Mouse (Mus musculus): ENCODE results near the gene Ccdc124.
A peak's percentile ranks its signal among the peaks of the same experiment; 100 is the strongest.

The Ccdc124 gene

GRCm38 (mm10) chr8:70873364-70873985, at the start of gene Ccdc124:
Ccdc124 (minus strand) TSS chr8:70873935.
- peak; percentile 81 for DNase-seq (ENCODE audit: low read depth, low spot score)

- no peak for DNase-seq (ENCODE audit: low read depth, low spot score)
Measured at GRCm38 (mm10) chr8:70920049-70920922, 46.6 kb upstream of the Ccdc124 start.

- DNase-seq (ENCODE audit: low read depth, low spot score): no peak
Measured at GRCm38 (mm10) chr8:70914704-70915103, 41.0 kb upstream of the Ccdc124 start.

- no peak for DNase-seq (ENCODE audit: low read depth, low spot score)
Measured at GRCm38 (mm10) chr8:70913523-70913922, 39.8 kb upstream of the Ccdc124 start.

GRCm38 (mm10) chr8:70912955-70913354, 39.2 kb upstream of the Ccdc124 start:
- DNase-seq (ENCODE audit: low read depth, low spot score): no peak

- no peak for DNase-seq (ENCODE audit: low read depth, low spot score)
Measured at GRCm38 (mm10) chr8:70911596-70911995, 37.9 kb upstream of the Ccdc124 start.

GRCm38 (mm10) chr8:70907518-70907917, 33.8 kb upstream of the Ccdc124 start:
- DNase-seq (ENCODE audit: low read depth, low spot score): no peak

GRCm38 (mm10) chr8:70905831-70906736, 32.3 kb upstream of the Ccdc124 start, which contains the start of gene Map1s:
Map1s (plus strand) TSS chr8:70905932.
- peak; percentile 54 for DNase-seq (ENCODE audit: low read depth, low spot score)

- no peak for DNase-seq (ENCODE audit: low read depth, low spot score)
Measured at GRCm38 (mm10) chr8:70905463-70905830, 31.7 kb upstream of the Ccdc124 start.

GRCm38 (mm10) chr8:70904532-70904931, 30.8 kb upstream of the Ccdc124 start:
- no peak for DNase-seq (ENCODE audit: low read depth, low spot score)

- no peak for DNase-seq (ENCODE audit: low read depth, low spot score)
Measured at GRCm38 (mm10) chr8:70903582-70903981, 29.8 kb upstream of the Ccdc124 start.

- no peak for DNase-seq (ENCODE audit: low read depth, low spot score)
Measured at GRCm38 (mm10) chr8:70903112-70903511, 29.4 kb upstream of the Ccdc124 start.

- DNase-seq (ENCODE audit: low read depth, low spot score): no peak
Measured at GRCm38 (mm10) chr8:70902211-70902610, 28.5 kb upstream of the Ccdc124 start.

GRCm38 (mm10) chr8:70900872-70901387, 27.2 kb upstream of the Ccdc124 start:
- no peak for DNase-seq (ENCODE audit: low read depth, low spot score)

- DNase-seq (ENCODE audit: low read depth, low spot score): no peak
Measured at GRCm38 (mm10) chr8:70899226-70899625, 25.5 kb upstream of the Ccdc124 start.

- DNase-seq (ENCODE audit: low read depth, low spot score): no peak
Measured at GRCm38 (mm10) chr8:70898661-70899198, 25.0 kb upstream of the Ccdc124 start.

GRCm38 (mm10) chr8:70897681-70898413, 24.1 kb upstream of the Ccdc124 start:
- DNase-seq (ENCODE audit: low read depth, low spot score): peak; percentile 39

GRCm38 (mm10) chr8:70897021-70897680, 23.4 kb upstream of the Ccdc124 start, which contains the start of gene Rpl18a:
Rpl18a (minus strand) TSS chr8:70897412.
- peak; percentile 100 for DNase-seq (ENCODE audit: low read depth, low spot score)

- no peak for DNase-seq (ENCODE audit: low read depth, low spot score)
Measured at GRCm38 (mm10) chr8:70896316-70897020, 22.7 kb upstream of the Ccdc124 start.

Data from telencephalon, adult 2 months (tissue).